Mouse (Mus musculus): ENCODE data around the gene Setd1b. TPM values are rescaled to one million over a fixed set of nuclear protein-coding genes. Genes with fewer than 3 reads are reported as not detected.
A peak's percentile ranks its signal among the peaks of the same experiment; 100 is the strongest.

Gene Setd1b
- total and polyA plus RNA-seq, 2 experiments from 2014 or later = 5.9 to 8.8 TPM

- Histone ChIP-seq H3K4me2 (ENCODE audit: low read depth, low read length, poor library complexity, severe bottlenecking) (no peak overlapping the region), H3K4me1 (ENCODE audit: insufficient read depth, low read length) (peaks cover 13% of the 10 kb centered on the region; the same call in 1 of the 2 replicates), H3K27me3 (ENCODE audit: insufficient read depth, low read length) (no peaks in the 10 kb centered on the region), H3K9me3 (ENCODE audit: low read length) (no peaks in the 10 kb centered on the region), H3K27ac (ENCODE audit: low read depth, low read length) (no peak overlapping the region), H3K4me3 (ENCODE audit: low read depth, low read length) (no peak overlapping the region), H3K36me3 (ENCODE audit: insufficient read depth, low read length) (no peaks in the 10 kb centered on the region), H3K9ac (replicated peaks; ENCODE audit: low read length, poor library complexity, severe bottlenecking) (0 out of 2 replicates have a peak overlapping the region, but pooled peaks have one; percentile 19)
- DNase-seq (ENCODE audit: low spot score) (no peak), ATAC-seq (ENCODE audit: low FRiP score) (no peak)
- 86% methylated on average over 9 of the region's 9 CpGs for WGBS
- no peak for TF ChIP-seq CTCF (IDR thresholded peaks at IDR 0.05)
These were observed 11.8 kb upstream of the Setd1b start for GRCm38 (mm10) chr5:123130030-123130813.

- WGBS = 88% methylated on average over 5 of the region's 5 CpGs
- Histone ChIP-seq H3K27me3 (ENCODE audit: insufficient read depth, low read length) (no peaks in the 10 kb centered on the region), H3K4me1 (ENCODE audit: insufficient read depth, low read length) (peaks cover 14% of the 10 kb centered on the region; the same call in 1 of the 2 replicates), H3K9me3 (ENCODE audit: low read length) (no peaks in the 10 kb centered on the region), H3K36me3 (ENCODE audit: insufficient read depth, low read length) (no peaks in the 10 kb centered on the region), H3K4me2 (ENCODE audit: low read depth, low read length, poor library complexity, severe bottlenecking) (no peak overlapping the region), H3K4me3 (ENCODE audit: low read depth, low read length) (no peak overlapping the region), H3K9ac (replicated peaks; ENCODE audit: low read length, poor library complexity, severe bottlenecking) (0 out of 2 replicates have a peak overlapping the region, but pooled peaks have one; percentile 19), H3K27ac (ENCODE audit: low read depth, low read length) (no peak overlapping the region)
- DNase-seq (ENCODE audit: low spot score) (no peak), ATAC-seq (ENCODE audit: low FRiP score) (no peak)
- TF ChIP-seq CTCF (IDR thresholded peaks at IDR 0.05) = no peak
These were observed 11.2 kb upstream of the Setd1b start for GRCm38 (mm10) chr5:123130814-123131148.

GRCm38 (mm10) chr5:123132308-123133071 is 9.5 kb upstream of the Setd1b start, which contains the start of gene Rhof:
Gene Rhof, minus strand, starts transcription at chr5:123132692.
- Histone ChIP-seq H3K4me2 (ENCODE audit: low read depth, low read length, poor library complexity, severe bottlenecking) (peak within 1 kb of the TSS; percentile 99), H3K27me3 (ENCODE audit: insufficient read depth, low read length) (no peaks in the 10 kb centered on the region), H3K9me3 (ENCODE audit: low read length) (no peaks in the 10 kb centered on the region), H3K4me3 (ENCODE audit: low read depth, low read length) (peak within 1 kb of the TSS; percentile 52), H3K27ac (ENCODE audit: low read depth, low read length) (peak within 1 kb of the TSS; percentile 99), H3K36me3 (ENCODE audit: insufficient read depth, low read length) (no peaks in the 10 kb centered on the region), H3K4me1 (ENCODE audit: insufficient read depth, low read length) (peaks cover 23% of the 10 kb centered on the region), H3K9ac (replicated peaks; ENCODE audit: low read length, poor library complexity, severe bottlenecking) (peak within 1 kb of the TSS; percentile 78)
- ATAC-seq (ENCODE audit: low FRiP score) (peak; percentile 62), DNase-seq (ENCODE audit: low spot score) (peak; percentile 90)
- WGBS = 3% methylated on average over 44 of the region's 44 CpGs
- TF ChIP-seq CTCF (IDR thresholded peaks at IDR 0.05) = peak; percentile 89

GRCm38 (mm10) chr5:123133083-123133783 is 8.8 kb upstream of the Setd1b start:
- peak; percentile 99 for TF ChIP-seq CTCF (IDR thresholded peaks at IDR 0.05)
- Histone ChIP-seq H3K9ac (replicated peaks; ENCODE audit: low read length, poor library complexity, severe bottlenecking) (0 out of 2 replicates have a peak overlapping the region, but pooled peaks have one; percentile 78), H3K27ac (ENCODE audit: low read depth, low read length) (peak overlapping the region; percentile 99), H3K4me2 (ENCODE audit: low read depth, low read length, poor library complexity, severe bottlenecking) (peak overlapping the region; percentile 99), H3K4me3 (ENCODE audit: low read depth, low read length) (peak overlapping the region; percentile 52), H3K36me3 (ENCODE audit: insufficient read depth, low read length) (no peaks in the 10 kb centered on the region), H3K4me1 (ENCODE audit: insufficient read depth, low read length) (peaks cover 23% of the 10 kb centered on the region), H3K27me3 (ENCODE audit: insufficient read depth, low read length) (no peaks in the 10 kb centered on the region), H3K9me3 (ENCODE audit: low read length) (no peaks in the 10 kb centered on the region)
- ATAC-seq (ENCODE audit: low FRiP score) (peak; percentile 22; the same call in 1 of the 2 replicates), DNase-seq (ENCODE audit: low spot score) (peak; percentile 73)
- WGBS = 15% methylated on average over 18 of the region's 18 CpGs

GRCm38 (mm10) chr5:123133784-123134143 is 8.2 kb upstream of the Setd1b start:
- ATAC-seq (ENCODE audit: low FRiP score) (no peak), DNase-seq (ENCODE audit: low spot score) (peak; percentile 38)
- peak overlapping the region; percentile 99 for H3K27ac ChIP-seq (ENCODE audit: low read depth, low read length)
- H3K9ac ChIP-seq (replicated peaks; ENCODE audit: low read length, poor library complexity, severe bottlenecking) = no peak overlapping the region
- peak overlapping the region; percentile 99; the same call in 1 of the 2 replicates for H3K4me2 ChIP-seq (ENCODE audit: low read depth, low read length, poor library complexity, severe bottlenecking)
- 13% methylated on average over 7 of the region's 7 CpGs for WGBS
- no peaks in the 10 kb centered on the region for H3K36me3 ChIP-seq (ENCODE audit: insufficient read depth, low read length)
- H3K4me1 ChIP-seq (ENCODE audit: insufficient read depth, low read length) = peaks cover 23% of the 10 kb centered on the region
- TF ChIP-seq CTCF (IDR thresholded peaks at IDR 0.05) = no peak
- no peak overlapping the region for H3K4me3 ChIP-seq (ENCODE audit: low read depth, low read length)
- H3K9me3 ChIP-seq (ENCODE audit: low read length) = no peaks in the 10 kb centered on the region
- no peaks in the 10 kb centered on the region for H3K27me3 ChIP-seq (ENCODE audit: insufficient read depth, low read length)
